Mouse (Mus musculus) ovary, postnatal 36 days (tissue): ENCODE data around the gene Gm5799.
"Not testable (repeated sequence)": the region's sequence is repeated elsewhere in the genome, so short reads cannot be mapped to it uniquely, and the experiment has no call there.

ENCODE experiments used
- DNase-seq: peaks from one replicate; pipeline ENCODE4 v3.0.0; 2022; ENCODE audit warnings: low spot score, mixed read lengths

Gene Gm5799

GRCm38 (mm10) chr14:43543276-43543675, at the start of gene Gm5799:
TSS of gene Gm5799 (plus strand) at chr14:43543576.
- DNase-seq, result not testable (repeated sequence)

DNA sequence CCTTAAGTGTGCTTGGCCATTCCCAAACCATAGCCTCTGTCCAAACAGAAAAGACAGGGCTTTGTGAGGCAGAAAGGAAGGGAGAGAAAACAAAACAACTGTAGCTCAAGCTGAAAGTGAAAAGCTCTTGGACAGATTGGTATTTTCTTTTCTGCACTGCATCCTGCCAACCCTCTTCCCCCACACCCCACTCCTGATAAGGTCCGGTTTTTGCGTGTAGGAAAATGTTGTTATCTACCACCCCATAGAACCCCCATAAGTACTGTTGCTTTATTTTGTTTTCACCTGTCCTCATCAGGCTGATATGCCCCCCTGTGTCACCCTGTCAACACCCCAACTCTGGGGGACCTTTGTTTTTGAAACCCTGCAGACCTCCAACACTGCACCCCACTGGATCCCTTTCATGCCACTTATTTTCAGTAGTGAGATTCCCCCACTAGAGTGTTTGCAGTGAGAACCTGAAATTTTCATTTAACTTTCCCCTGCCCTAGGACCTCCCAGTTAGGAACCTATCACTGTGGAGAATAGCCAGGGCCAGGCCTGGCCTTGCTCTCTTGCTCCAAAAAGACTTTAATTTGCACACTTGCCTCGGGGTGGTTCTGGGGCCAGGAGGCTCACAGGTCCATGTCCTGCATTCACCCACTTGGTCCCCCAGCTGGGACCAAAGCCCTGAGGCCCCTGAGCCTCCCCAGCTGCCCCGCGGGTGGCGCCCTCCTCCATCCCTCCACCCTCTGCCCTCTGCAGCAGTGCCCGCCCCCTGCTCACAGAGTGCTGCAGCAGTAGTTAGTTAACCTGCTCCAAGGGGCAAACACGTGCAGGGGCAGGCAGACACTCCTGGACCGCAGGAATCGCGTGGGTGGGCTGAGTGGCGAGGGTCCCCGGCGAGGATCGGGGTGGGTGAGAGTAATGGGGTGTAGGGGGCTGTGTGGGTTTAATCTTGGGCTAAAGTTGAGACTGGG, 12.0 kb upstream of the Gm5799 start:
- DNase-seq, result not testable (repeated sequence)

DNA sequence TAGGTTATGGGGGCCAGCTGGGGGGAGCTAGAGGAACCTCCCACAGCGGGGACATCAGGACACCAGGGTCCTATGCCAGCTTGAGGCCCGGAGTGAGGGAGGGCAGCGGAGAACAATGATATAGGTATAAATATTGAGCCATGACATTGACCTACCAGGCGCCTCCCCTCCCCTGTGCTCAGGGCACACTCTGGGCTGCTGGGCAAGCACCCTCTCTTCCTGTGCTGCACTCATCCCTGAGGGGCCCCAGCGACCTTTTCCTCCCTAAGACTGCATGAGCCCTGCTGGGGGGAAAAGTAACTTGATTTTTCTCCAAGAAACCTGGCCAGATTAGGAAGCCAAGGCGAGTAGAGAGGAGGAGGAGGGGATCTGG, 11.4 kb upstream of the Gm5799 start:
- DNase-seq, result not testable (repeated sequence)

GRCm38 (mm10) chr14:43532387-43532786, 11.0 kb upstream of the Gm5799 start:
- peak; percentile 20 for DNase-seq

DNA sequence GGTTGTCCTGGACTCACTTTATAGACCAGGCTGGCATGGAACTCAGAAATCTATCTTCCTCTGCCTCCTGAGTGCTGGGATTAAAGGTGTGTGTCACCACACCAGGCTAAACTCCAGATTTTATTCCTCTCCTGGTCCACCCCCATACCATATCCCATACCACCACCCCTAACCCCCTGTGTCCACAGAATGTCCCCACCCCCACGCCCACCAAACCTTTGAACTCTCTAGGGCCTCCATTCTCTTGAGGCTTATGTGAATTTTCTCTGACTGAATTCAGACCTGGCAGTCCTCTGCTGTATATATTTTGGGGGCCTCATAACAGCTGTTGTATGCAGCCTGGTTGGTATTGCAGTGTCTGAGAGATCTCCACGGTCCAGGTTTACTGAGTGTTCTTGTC, 5.2 kb upstream of the Gm5799 start:
- DNase-seq, result peak; percentile 4

- DNase-seq, result not testable (repeated sequence)
Measured at GRCm38 (mm10) chr14:43546281-43546680, 2.9 kb downstream of the Gm5799 start.

DNA sequence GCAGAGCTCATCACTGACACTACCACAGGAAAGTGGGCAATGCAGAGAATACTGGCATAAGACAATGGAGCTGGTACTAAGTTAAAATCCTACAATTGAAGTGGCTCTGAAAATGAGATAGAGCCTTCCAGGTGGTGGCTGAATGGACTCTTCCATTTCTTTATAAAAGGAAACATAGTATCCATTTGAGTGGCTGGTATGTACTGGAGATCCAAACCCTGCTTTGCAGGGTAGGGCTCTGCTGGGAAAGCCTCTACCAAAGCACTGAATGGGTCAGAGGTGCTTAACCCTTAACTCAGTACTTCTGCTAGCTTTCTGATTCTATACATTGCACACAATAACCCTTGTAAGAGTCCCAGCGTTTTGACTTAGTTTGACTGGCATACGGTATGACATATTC, 8.9 kb downstream of the Gm5799 start:
- not testable (repeated sequence) for DNase-seq

- peak; percentile 2 for DNase-seq
Measured at GRCm38 (mm10) chr14:43577969-43578368, 34.6 kb downstream of the Gm5799 start.

GRCm38 (mm10) chr14:43579046-43579445, 35.7 kb downstream of the Gm5799 start, which contains the start of gene Gm17654:
TSS of gene Gm17654 (minus strand) at chr14:43579146.
- DNase-seq, result not testable (repeated sequence)
